Mouse (Mus musculus) cerebellum, adult 2 months (tissue): ENCODE measurements at regions not wholly inside any gene's neighbourhood (a gene's known extent, or its start where the extent isn't known, plus 50 kb on each side); places are given as distances from the start of the nearest gene placed in this dataset.

Experiments
- CTCF ChIP-seq: fragments of 200-500 bp; IDR thresholded peaks from 2 replicates; pipeline ENCODE4 v1.5.1; 2011; ENCODE audit warnings: low read depth, mild to moderate bottlenecking, control low read depth, low read length, moderate library complexity, borderline replicate concordance; ENCODE audit not compliant: insufficient read depth
- POLR2A ChIP-seq: fragments of 200-500 bp; IDR thresholded peaks from 2 replicates; pipeline ENCODE4 v1.6.1; 2011; ENCODE audit warnings: low read length, control low read depth, borderline replicate concordance; ENCODE audit not compliant: insufficient read depth

- TF ChIP-seq CTCF (no peak), POLR2A (no peak)
Observed at GRCm38 (mm10) chr12:51108044-51108443, 239.8 kb upstream of the G2e3 start.
